In the genomic region with DNA sequence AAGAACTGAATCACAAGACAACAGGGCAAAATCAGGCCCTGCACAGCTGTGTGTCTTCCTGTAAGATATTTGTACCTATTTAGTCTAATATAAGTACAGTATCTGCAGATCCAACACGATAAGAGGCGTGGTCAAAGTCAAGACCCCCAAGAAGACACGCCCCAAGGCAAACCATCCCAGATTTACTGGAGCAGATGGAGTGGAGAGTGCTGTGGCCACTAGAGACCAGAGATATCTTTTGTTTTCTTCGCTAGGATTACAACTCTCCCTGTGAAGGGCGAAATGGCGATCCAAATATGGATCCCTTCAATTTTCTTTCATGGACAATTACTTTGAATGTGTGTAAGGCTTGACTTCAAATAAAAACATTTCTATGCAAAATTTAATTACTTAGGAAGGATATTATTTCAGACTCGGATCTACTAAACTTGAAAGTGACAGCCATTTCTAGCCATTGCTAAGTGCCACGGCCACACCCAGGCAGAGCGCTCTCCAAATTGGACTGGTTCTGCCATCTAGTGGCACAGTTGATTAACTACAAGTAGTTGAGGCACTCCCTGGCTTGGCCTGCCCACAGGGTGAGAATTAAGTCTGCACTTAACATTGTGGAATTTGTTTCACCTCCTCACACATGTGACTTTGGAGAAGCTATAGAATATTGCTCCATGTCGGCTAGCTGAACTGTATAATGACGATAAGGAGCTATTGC, we compare ENCODE assay signal across 9 mouse cellular contexts.
DNase-seq lines count a peak whose midpoint lies in the region; ATAC-seq and TF ChIP-seq lines count a peak whose summit lies in the region.
"Had no signal": no experiment of that assay in that cellular context is flagged by ENCODE, and none has a peak within 500 bp of the region (broad histone marks: within the 10 kb centered on the region; RNA-seq: fewer than 3 reads in every experiment).

No protein-coding gene starts in this region.

- no peaks in the 10 kb centered on the region for H3K9me3 ChIP-seq in embryonic facial prominence, embryonic 15.5 days (replicated peaks)
- H3K9me3 ChIP-seq in heart, embryonic 15.5 days (replicated peaks): no peaks in the 10 kb centered on the region
- H3K9me3 ChIP-seq in liver, embryonic 11.5 days (ENCODE audit: control insufficient read depth, low read length): no peaks in the 10 kb centered on the region
- H3K9me3 ChIP-seq in stomach, embryonic 16.5 days (replicated peaks; ENCODE audit: control insufficient read depth, low read length): no peaks in the 10 kb centered on the region

- peak; percentile 77 for DNase-seq in CD4-positive helper T cell, adult 2 months (ENCODE audit: low read depth, low spot score)
- peak; percentile 67 to 76 for DNase-seq in adrenal gland, postnatal 36 days
- DNase-seq in kidney, postnatal 10 days: peak; percentile 75
- peak; percentile 49 for DNase-seq in liver, embryonic 11.5 days (ENCODE audit: low spot score)

- no peaks in the 10 kb centered on the region for H3K79me2 ChIP-seq in myocyte (ENCODE audit: control insufficient read depth, insufficient read depth)

- no peaks in the 10 kb centered on the region for H3K4me1 ChIP-seq in embryonic facial prominence, embryonic 15.5 days
- H3K4me1 ChIP-seq in heart, embryonic 15.5 days (replicated peaks): no peaks in the 10 kb centered on the region
- no peaks in the 10 kb centered on the region for H3K4me1 ChIP-seq in liver, embryonic 11.5 days (replicated peaks; ENCODE audit: control insufficient read depth, insufficient read depth, low read length)
- H3K4me1 ChIP-seq in stomach, embryonic 16.5 days (ENCODE audit: control insufficient read depth, insufficient read depth, low read length): no peaks in the 10 kb centered on the region

- no peaks in the 10 kb centered on the region for H3K36me3 ChIP-seq in embryonic facial prominence, embryonic 15.5 days
- no peaks in the 10 kb centered on the region for H3K36me3 ChIP-seq in heart, embryonic 15.5 days
- H3K36me3 ChIP-seq in liver, embryonic 11.5 days (ENCODE audit: control insufficient read depth, insufficient read depth, low read length): no peaks in the 10 kb centered on the region
- no peaks in the 10 kb centered on the region for H3K36me3 ChIP-seq in myocyte (ENCODE audit: control insufficient read depth, insufficient read depth)
- H3K36me3 ChIP-seq in stomach, embryonic 16.5 days (ENCODE audit: control insufficient read depth, insufficient read depth, low read length): no peaks in the 10 kb centered on the region

- 54% methylated on average over 11 of the region's 11 CpGs for WGBS in embryonic facial prominence, embryonic 15.5 days
- 52% methylated on average over 11 of the region's 11 CpGs for WGBS in heart, embryonic 15.5 days
- 50% methylated on average over 11 of the region's 11 CpGs for WGBS in liver, embryonic 11.5 days
- WGBS in stomach, embryonic 16.5 days: 54% methylated on average over 11 of the region's 11 CpGs

- no peak overlapping the region for H3K4me3 ChIP-seq in embryonic facial prominence, embryonic 15.5 days (replicated peaks)
- peak overlapping the region; percentile 13; the same call in 1 of the 2 replicates for H3K4me3 ChIP-seq in heart, embryonic 15.5 days
- H3K4me3 ChIP-seq in liver, embryonic 11.5 days (ENCODE audit: low read depth, low read length): no peak overlapping the region
- H3K4me3 ChIP-seq in myocyte: no peak overlapping the region
- H3K4me3 ChIP-seq in stomach, embryonic 16.5 days (replicated peaks; ENCODE audit: low read length): no peak overlapping the region
- H3K4me3 ChIP-seq: erythroblast, embryonic 14.5 days had no signal

- ATAC-seq in embryonic facial prominence, embryonic 15.5 days (ENCODE audit: insufficient number of reproducible peaks, low FRiP score, low TSS enrichment, low read depth): peak; percentile 79; the same call in 1 of the 2 replicates
- peak; percentile 66; the same call in 1 of the 2 replicates for ATAC-seq in heart, embryonic 15.5 days (replicated peaks; ENCODE audit: insufficient number of reproducible peaks, insufficient read depth, low FRiP score, low read depth)
- ATAC-seq in liver, embryonic 11.5 days (replicated peaks; ENCODE audit: low FRiP score): peak; percentile 77
- peak; percentile 86 for ATAC-seq in stomach, embryonic 16.5 days (ENCODE audit: insufficient read depth, low FRiP score)

- H3K27me3 ChIP-seq in embryonic facial prominence, embryonic 15.5 days: no peaks in the 10 kb centered on the region
- no peaks in the 10 kb centered on the region for H3K27me3 ChIP-seq in heart, embryonic 15.5 days
- no peaks in the 10 kb centered on the region for H3K27me3 ChIP-seq in liver, embryonic 11.5 days (replicated peaks; ENCODE audit: control insufficient read depth, insufficient read depth, low read length)
- H3K27me3 ChIP-seq in myocyte (ENCODE audit: control insufficient read depth, insufficient read depth, insufficient read length): no peaks in the 10 kb centered on the region
- no peaks in the 10 kb centered on the region for H3K27me3 ChIP-seq in stomach, embryonic 16.5 days (ENCODE audit: control insufficient read depth, insufficient read depth, low read length)

- H3ac ChIP-seq in myocyte (ENCODE audit: control insufficient read depth, insufficient read length): no peak overlapping the region

- TF ChIP-seq POLR2A in myocyte (IDR thresholded peaks at IDR 0.05; ENCODE audit: insufficient read length, low read depth): no peak

- H3K4me2 ChIP-seq in embryonic facial prominence, embryonic 15.5 days (replicated peaks): no peak overlapping the region; the same call in 1 of the 2 replicates
- H3K4me2 ChIP-seq in heart, embryonic 15.5 days: peak overlapping the region; percentile 33; the same call in 1 of the 2 replicates
- H3K4me2 ChIP-seq in liver, embryonic 11.5 days: no peak overlapping the region
- H3K4me2 ChIP-seq in myocyte (ENCODE audit: low read depth): peak overlapping the region; percentile 39
- H3K4me2 ChIP-seq in stomach, embryonic 16.5 days (ENCODE audit: low read depth, low read length): peak overlapping the region; percentile 27; the same call in 1 of the 2 replicates

- H3K9ac ChIP-seq in embryonic facial prominence, embryonic 15.5 days: no peak overlapping the region
- H3K9ac ChIP-seq in heart, embryonic 15.5 days: no peak overlapping the region
- no peak overlapping the region for H3K9ac ChIP-seq in liver, embryonic 11.5 days (ENCODE audit: low read depth, low read length)
- no peak overlapping the region for H3K9ac ChIP-seq in stomach, embryonic 16.5 days (ENCODE audit: low read length)

- no peak overlapping the region for H3K27ac ChIP-seq in embryonic facial prominence, embryonic 15.5 days (replicated peaks)
- no peak overlapping the region for H3K27ac ChIP-seq in heart, embryonic 15.5 days
- no peak overlapping the region for H3K27ac ChIP-seq in liver, embryonic 11.5 days (ENCODE audit: low read depth, low read length)
- no peak overlapping the region for H3K27ac ChIP-seq in stomach, embryonic 16.5 days (ENCODE audit: low read length)

TF ChIP-seq in myocyte, 11 proteins besides CTCF, POLR2A, EP300 and RAD21:
- TF ChIP-seq CEBPB (IDR thresholded peaks at IDR 0.05; ENCODE audit: insufficient read depth, poor library complexity, severe bottlenecking) (no peak), TCF3 (IDR thresholded peaks at IDR 0.05; ENCODE audit: insufficient read length, low read depth) (no peak), REST (IDR thresholded peaks at IDR 0.05; ENCODE audit: insufficient read depth, insufficient read length) (no peak), MAX (IDR thresholded peaks at IDR 0.05; ENCODE audit: low read depth) (no peak), MYOG (IDR thresholded peaks at IDR 0.05; ENCODE audit: control insufficient read depth in 1 of 3, insufficient read depth in 1 of 3, insufficient read length in 2 of 3, low read depth in 2 of 3) (no peak), SRF (IDR thresholded peaks at IDR 0.05; ENCODE audit: control insufficient read depth, insufficient read length, low read depth) (no peak), TCF12 (IDR thresholded peaks at IDR 0.05; ENCODE audit: insufficient read depth, poor library complexity, severe bottlenecking) (no peak), E2F4 (IDR thresholded peaks at IDR 0.05; ENCODE audit: insufficient read depth) (no peak), POLR2AphosphoS2 (IDR thresholded peaks at IDR 0.05; ENCODE audit: insufficient read length, low read depth) (no peak), USF1 (IDR thresholded peaks at IDR 0.05; ENCODE audit: low read depth) (no peak)

Comparison
In these comparisons a context has a peak if more than half of its experiments do, and no peak if none do; other contexts are left out.
1. H3K4me2 ChIP-seq: peak in heart, embryonic 15.5 days (single experiment), myocyte (single experiment) and stomach, embryonic 16.5 days (single experiment); none in embryonic facial prominence, embryonic 15.5 days (single experiment) and liver, embryonic 11.5 days (single experiment).
2. Peak in every context shown above with its lines, with median percentiles within 50 percentile points of each other: DNase-seq and ATAC-seq.